Mouse (Mus musculus): ENCODE data around the gene Sod1. TPM values are rescaled to one million over a fixed set of nuclear protein-coding genes. Genes with fewer than 3 reads are reported as not detected.

Gene Sod1
- polyA plus RNA-seq, 1 experiment from 2014 or later: 1,077 TPM

GRCm38 (mm10) chr16:90266581-90266980, 46.0 kb downstream of the Sod1 start:
- no peak overlapping the region for H3K4me2 ChIP-seq (ENCODE audit: low read depth, low read length, severe bottlenecking)
- H3K27ac ChIP-seq (ENCODE audit: low read depth, low read length): no peak overlapping the region
- no peak for ATAC-seq (replicated peaks; ENCODE audit: low FRiP score)
- no peaks in the 10 kb centered on the region for H3K4me1 ChIP-seq (replicated peaks; ENCODE audit: control insufficient read depth, insufficient read depth, low read length)
- 69% methylated on average over 1 of the region's 1 CpGs for WGBS
- no peaks in the 10 kb centered on the region for H3K27me3 ChIP-seq (ENCODE audit: control insufficient read depth, insufficient read depth, low read length)
- DNase-seq (ENCODE audit: low spot score): no peak
- no peaks in the 10 kb centered on the region for H3K9me3 ChIP-seq (ENCODE audit: control insufficient read depth, low read length)
- H3K36me3 ChIP-seq (ENCODE audit: control insufficient read depth, insufficient read depth, low read length): no peaks in the 10 kb centered on the region
- H3K4me3 ChIP-seq (ENCODE audit: low read depth, low read length): no peak overlapping the region
- no peak overlapping the region for H3K9ac ChIP-seq (ENCODE audit: low read length)

GRCm38 (mm10) chr16:90275521-90275920, 55.0 kb downstream of the Sod1 start:
- Histone ChIP-seq H3K36me3 (ENCODE audit: control insufficient read depth, insufficient read depth, low read length) (no peaks in the 10 kb centered on the region), H3K27ac (ENCODE audit: low read depth, low read length) (no peak overlapping the region), H3K9ac (ENCODE audit: low read length) (no peak overlapping the region), H3K27me3 (ENCODE audit: control insufficient read depth, insufficient read depth, low read length) (no peaks in the 10 kb centered on the region), H3K4me3 (ENCODE audit: low read depth, low read length) (no peak overlapping the region), H3K4me1 (replicated peaks; ENCODE audit: control insufficient read depth, insufficient read depth, low read length) (peaks cover 2% of the 10 kb centered on the region; the same call in 1 of the 2 replicates), H3K4me2 (ENCODE audit: low read depth, low read length, severe bottlenecking) (no peak overlapping the region), H3K9me3 (ENCODE audit: control insufficient read depth, low read length) (no peaks in the 10 kb centered on the region)
- DNase-seq (ENCODE audit: low spot score) (no peak), ATAC-seq (replicated peaks; ENCODE audit: low FRiP score) (no peak)
- WGBS: 90% methylated on average over 6 of the region's 6 CpGs

Other genes starting within 250 kb of the Sod1 start
- 22.7 and 30.4 TPM in 2 replicates for gene Tiam1, start 77.0 kb upstream of the Sod1 start, polyA plus RNA-seq (2014; fragmentation: Nextera tagmentation; extraction: Ambion mirVana)
- 43.0 and 43.3 TPM in 2 replicates for gene Scaf4, start 63.7 kb downstream of the Sod1 start, polyA plus RNA-seq (2014; fragmentation: Nextera tagmentation; extraction: Ambion mirVana)
- 17.6 and 19.1 TPM in 2 replicates for gene Hunk, start 165.3 kb downstream of the Sod1 start, polyA plus RNA-seq (2014; fragmentation: Nextera tagmentation; extraction: Ambion mirVana)

Measured in forebrain, embryonic 11.5 days (tissue).